Mouse (Mus musculus) CH12F3 (cell line): ENCODE results near the gene Dcaf6.

Experiments used
- in situ Hi-C: fragments of 300-500 bp; cut with MboI; formaldehyde crosslinking; loops from 2 replicates; pipeline ENCODE4 v1.14.3; 2020; ENCODE audit warnings: low sequenced_read_pairs

Dcaf6 gene

DNA sequence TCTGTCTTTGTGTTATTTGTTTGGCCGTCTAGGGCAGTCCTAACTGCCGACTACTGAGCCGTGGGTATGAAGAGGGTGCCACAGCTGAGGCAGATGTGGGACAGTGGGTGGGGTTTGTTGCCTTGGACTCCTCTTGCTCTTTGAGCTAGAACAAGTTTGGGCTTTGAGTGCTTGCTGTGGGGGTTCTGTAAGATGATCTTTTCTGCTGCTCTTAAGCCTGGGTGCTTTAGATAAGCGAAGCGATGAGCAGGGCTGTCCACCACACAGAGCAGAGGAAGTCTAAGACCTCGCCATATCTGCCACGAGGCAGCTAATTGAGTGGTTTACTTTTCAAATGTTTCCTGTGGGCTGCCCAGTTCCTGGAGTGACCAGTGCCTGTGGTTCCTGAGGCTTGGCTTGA is 137.3 kb downstream of the Dcaf6 start:
- in situ Hi-C loops = no loop called here

DNA sequence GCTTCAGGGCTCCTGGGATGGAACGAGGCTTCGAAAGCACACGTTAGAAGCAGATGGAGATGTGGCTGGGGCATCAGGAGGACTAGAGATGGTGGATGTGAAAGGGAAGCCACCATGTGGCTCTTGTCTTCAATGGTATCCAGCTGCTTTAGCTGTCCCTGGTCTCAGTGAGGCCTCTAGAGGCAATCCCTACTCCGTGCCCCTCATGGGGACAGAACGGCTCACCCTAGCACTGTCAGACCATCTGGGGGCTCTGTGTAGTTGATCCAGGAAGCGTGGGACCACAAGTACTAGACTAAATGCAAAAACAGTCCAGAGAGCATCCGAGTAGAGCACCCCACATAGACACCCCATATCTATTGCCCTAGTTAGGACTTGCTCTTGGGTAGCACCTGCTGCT is 138.4 kb downstream of the Dcaf6 start:
- in situ Hi-C loops = no loop called here

- in situ Hi-C loops = no loop called here
These were observed 138.8 kb downstream of the Dcaf6 start for GRCm38 (mm10) chr1:165321393-165321861.

DNA sequence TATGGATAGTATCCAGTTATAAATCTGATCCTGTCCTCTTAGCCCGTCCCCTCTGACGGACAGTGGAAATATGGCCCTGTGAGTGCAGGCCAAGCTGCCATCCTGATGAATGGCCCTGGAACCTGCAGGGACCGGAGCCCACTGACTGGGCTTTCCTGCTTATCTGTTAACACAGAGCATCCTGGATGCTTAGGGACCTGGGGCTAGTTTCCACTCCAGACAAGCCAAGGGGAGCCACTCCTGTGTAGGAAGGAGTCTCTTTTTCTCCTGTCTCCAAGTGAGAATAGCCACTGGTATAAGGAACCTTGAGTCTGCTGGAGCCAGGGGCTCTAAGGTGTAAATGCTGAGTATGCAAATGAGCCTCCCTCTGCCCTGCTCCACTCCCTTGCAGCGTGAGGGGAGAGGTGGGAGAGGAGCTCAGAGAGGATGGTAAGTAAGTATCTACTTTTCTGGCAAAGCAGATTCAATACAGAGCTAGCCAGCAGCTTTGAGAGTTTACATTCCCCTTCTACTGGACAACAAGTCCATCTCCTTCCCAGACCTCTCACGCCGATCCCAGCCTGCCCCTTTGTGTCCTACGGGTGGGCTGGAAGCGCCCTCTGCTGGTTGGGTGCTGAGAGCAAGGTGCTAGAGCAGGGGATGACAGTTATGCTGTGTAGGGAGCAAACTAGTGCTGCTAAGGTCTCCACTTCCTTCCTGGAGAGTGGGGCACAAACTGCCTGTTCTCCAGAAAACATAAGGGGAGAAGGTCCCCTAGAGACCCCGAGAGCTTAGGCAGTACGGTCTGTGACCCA is 139.9 kb downstream of the Dcaf6 start:
- in situ Hi-C loops = no loop called here

GRCm38 (mm10) chr1:165316361-165316760 is 143.9 kb downstream of the Dcaf6 start:
- in situ Hi-C loops = no loop called here

DNA sequence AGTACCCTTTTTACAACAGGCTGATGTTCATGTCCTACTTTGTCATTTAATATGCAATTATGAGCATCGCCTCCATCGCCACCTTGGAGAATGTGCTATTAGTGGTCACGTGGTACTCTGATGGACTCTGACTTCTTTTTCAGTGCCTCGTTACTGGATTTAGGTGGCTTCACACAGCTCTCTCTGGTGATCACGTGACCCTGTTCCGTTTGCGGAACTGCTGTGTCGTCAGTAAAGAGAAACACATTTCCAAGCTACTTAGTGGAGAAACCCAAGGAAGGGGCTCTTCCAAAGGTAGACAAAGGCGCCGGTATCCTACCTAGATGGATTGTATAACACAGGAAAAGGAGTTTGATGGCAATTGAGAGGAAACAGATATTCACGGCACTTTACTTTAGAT is 152.1 kb downstream of the Dcaf6 start:
- in situ Hi-C loops = no loop called here

GRCm38 (mm10) chr1:165304341-165304740 is 155.9 kb downstream of the Dcaf6 start:
- in situ Hi-C loops = no loop called here

DNA sequence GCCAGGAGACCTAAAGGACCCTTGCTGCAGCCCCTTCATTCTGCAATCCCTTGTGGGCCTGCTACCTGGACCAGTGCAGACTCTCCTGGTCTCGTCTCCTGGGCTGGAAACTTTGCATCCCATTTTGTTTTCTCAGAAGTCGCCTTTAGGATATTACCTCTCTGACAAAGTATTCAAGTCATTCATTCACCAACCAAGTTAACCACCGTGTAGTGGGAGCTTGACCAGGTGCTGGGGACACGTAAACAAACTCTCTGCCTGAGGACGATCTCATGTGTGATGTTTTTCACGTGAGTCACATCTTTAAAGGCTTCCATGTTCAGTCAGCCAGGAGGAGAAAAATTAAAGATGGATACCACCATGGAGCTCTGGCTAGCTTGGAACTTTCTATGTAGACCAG is 157.1 kb downstream of the Dcaf6 start:
- in situ Hi-C loops = no loop called here

DNA sequence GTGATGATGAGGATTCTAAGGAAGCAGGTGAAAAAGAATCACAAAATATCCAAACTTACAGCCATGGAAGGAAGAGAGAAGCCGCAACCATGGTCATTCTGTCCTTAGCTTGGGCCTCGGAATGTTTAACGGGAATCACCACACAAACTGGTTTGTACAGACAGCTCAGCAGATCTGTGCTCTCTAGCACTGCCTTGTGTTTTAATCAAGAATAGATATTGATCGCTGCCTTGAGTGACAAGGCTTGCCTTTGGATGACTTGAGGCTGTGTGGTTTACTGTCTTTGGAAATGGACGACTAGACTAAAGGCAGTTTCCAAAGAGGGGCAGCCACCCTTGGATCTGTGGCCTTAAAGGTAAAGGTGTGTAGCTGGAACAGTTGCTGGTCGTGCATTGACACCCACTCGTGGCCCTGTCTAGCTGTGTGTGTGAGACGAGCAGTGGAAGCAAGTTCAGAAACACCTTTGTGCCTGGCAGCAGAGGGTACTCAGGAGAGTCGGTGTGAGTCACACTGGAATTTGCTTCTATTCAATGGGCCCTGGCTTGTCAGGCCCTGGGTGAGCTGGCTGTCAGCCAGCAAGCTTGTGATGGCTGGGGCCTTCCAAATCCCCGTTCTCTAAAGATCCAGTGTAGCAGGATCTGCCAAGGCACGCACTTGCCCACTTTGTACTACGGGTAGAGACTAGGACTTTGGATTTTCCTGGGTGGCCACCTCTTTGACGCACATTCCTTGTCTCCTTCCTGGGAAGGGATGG is 157.6 kb downstream of the Dcaf6 start:
- in situ Hi-C loops = no loop called here

- in situ Hi-C loops = no loop called here
These were observed 158.7 kb downstream of the Dcaf6 start for GRCm38 (mm10) chr1:165301567-165301966.

- in situ Hi-C loops = no loop called here
These were observed 159.2 kb downstream of the Dcaf6 start for GRCm38 (mm10) chr1:165301108-165301507.

- in situ Hi-C loops = no loop called here
These were observed 164.8 kb downstream of the Dcaf6 start, which contains the start of gene Gpr161 for GRCm38 (mm10) chr1:165295489-165295888. Gene Gpr161, plus strand, starts transcription at chr1:165295789.

- in situ Hi-C loops = no loop called here
These were observed 168.7 kb downstream of the Dcaf6 start for GRCm38 (mm10) chr1:165291606-165292005.

- in situ Hi-C loops = no loop called here
These were observed 170.4 kb downstream of the Dcaf6 start for GRCm38 (mm10) chr1:165289831-165290230.

GRCm38 (mm10) chr1:165288165-165288564 is 172.1 kb downstream of the Dcaf6 start:
- in situ Hi-C loops = no loop called here

DNA sequence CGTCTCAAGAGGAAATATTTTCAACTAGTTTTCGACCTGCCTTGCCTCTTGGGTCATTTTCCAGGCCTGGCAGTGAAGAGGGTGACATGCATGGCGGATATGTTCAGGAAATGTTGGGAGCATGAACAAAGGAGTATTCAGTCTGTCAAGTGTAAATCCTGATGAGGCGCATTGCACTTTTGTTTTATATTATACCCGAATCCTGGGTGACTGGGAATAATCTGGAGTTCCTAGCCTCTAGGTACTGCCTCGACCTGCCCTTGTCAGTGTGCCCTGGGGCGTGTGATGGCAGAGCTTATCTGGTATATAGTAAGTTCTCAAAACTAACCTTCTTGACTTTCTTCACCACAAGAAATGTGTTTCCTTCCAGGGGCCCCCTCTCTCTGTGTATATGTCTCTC is 176.2 kb downstream of the Dcaf6 start:
- in situ Hi-C loops = no loop called here

- in situ Hi-C loops = no loop called here
These were observed 177.3 kb downstream of the Dcaf6 start for GRCm38 (mm10) chr1:165282967-165283345.

DNA sequence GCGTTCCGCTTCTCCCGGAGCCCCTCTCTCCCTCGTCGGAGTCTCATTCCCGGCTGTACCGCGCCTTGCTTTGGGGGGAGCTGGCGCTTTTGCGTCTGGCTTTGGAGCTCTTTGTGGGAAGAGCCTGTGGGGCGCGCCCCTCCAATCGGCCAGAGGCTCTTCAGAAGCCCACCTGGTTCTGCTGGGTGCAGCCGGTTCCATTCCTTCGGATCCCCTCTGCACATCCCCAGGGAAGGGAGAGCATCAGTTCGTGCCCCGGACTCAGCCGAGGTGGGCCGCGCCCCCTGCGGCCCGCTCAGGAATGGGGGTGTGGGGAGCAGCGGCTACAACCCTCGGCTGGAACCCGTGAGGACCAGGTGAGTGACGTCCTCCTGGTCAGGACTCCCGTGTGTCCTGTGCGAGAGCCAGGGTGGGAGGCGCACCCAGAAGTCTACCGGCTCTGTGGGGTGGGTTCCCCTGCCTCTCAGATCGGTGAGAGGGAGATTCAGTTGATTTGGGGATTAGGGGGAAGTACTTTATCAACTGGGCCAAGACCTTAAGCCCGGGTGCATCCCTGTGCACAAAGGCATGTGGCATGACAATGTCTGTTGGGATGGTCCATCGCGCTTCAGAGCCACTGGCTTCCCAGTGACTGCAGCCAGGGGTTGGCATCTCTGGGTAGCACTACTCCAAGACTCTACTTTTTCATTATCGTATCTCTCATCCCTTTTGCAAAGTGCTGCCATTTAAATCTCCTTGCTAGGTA is 177.9 kb downstream of the Dcaf6 start:
- in situ Hi-C loops = no loop called here

GRCm38 (mm10) chr1:165281351-165282221 is 178.7 kb downstream of the Dcaf6 start:
- in situ Hi-C loops = no loop called here

- in situ Hi-C loops = no loop called here
These were observed 179.5 kb downstream of the Dcaf6 start for GRCm38 (mm10) chr1:165280741-165281140.
